Mouse (Mus musculus): ENCODE results near the gene Meioc. TPM values are rescaled to one million over a fixed set of nuclear protein-coding genes. Genes with fewer than 3 reads are reported as not detected.
A peak's percentile ranks its signal among the peaks of the same experiment; 100 is the strongest.

The Meioc gene
- total RNA-seq (2014; fragmentation: Nextera tagmentation): not detected in 2 replicates
- not detected in 2 replicates for total RNA-seq (2017)

GRCm38 (mm10) chr11:102663416-102663815, at the start of gene Meioc:
TSS of gene Meioc (plus strand) at chr11:102663716.
- ATAC-seq (replicated peaks; ENCODE audit: poor library complexity, severe bottlenecking): no peak

- ATAC-seq (replicated peaks; ENCODE audit: poor library complexity, severe bottlenecking): no peak
Observed at GRCm38 (mm10) chr11:102619449-102619848, 44.1 kb upstream of the Meioc start.

GRCm38 (mm10) chr11:102623876-102624789, 39.4 kb upstream of the Meioc start:
- no peak for ATAC-seq (replicated peaks; ENCODE audit: poor library complexity, severe bottlenecking)

- ATAC-seq (replicated peaks; ENCODE audit: poor library complexity, severe bottlenecking): no peak
Observed at GRCm38 (mm10) chr11:102624888-102625407, 38.6 kb upstream of the Meioc start.

GRCm38 (mm10) chr11:102627171-102627931, 36.2 kb upstream of the Meioc start:
- no peak for ATAC-seq (replicated peaks; ENCODE audit: poor library complexity, severe bottlenecking)

GRCm38 (mm10) chr11:102628529-102628928, 35.0 kb upstream of the Meioc start:
- ATAC-seq (replicated peaks; ENCODE audit: poor library complexity, severe bottlenecking): no peak

GRCm38 (mm10) chr11:102629375-102629774, 34.1 kb upstream of the Meioc start:
- no peak for ATAC-seq (replicated peaks; ENCODE audit: poor library complexity, severe bottlenecking)

GRCm38 (mm10) chr11:102630731-102631130, 32.8 kb upstream of the Meioc start:
- no peak for ATAC-seq (replicated peaks; ENCODE audit: poor library complexity, severe bottlenecking)

GRCm38 (mm10) chr11:102631203-102631602, 32.3 kb upstream of the Meioc start:
- no peak for ATAC-seq (replicated peaks; ENCODE audit: poor library complexity, severe bottlenecking)

GRCm38 (mm10) chr11:102632725-102633124, 30.8 kb upstream of the Meioc start:
- ATAC-seq (replicated peaks; ENCODE audit: poor library complexity, severe bottlenecking): no peak

- no peak for ATAC-seq (replicated peaks; ENCODE audit: poor library complexity, severe bottlenecking)
Observed at GRCm38 (mm10) chr11:102633379-102633778, 30.1 kb upstream of the Meioc start.

- ATAC-seq (replicated peaks; ENCODE audit: poor library complexity, severe bottlenecking): no peak
Observed at GRCm38 (mm10) chr11:102636887-102637286, 26.6 kb upstream of the Meioc start.

- no peak for ATAC-seq (replicated peaks; ENCODE audit: poor library complexity, severe bottlenecking)
Observed at GRCm38 (mm10) chr11:102643891-102644382, 19.6 kb upstream of the Meioc start.

GRCm38 (mm10) chr11:102646226-102646625, 17.3 kb upstream of the Meioc start:
- ATAC-seq (replicated peaks; ENCODE audit: poor library complexity, severe bottlenecking): no peak

GRCm38 (mm10) chr11:102647885-102648284, 15.6 kb upstream of the Meioc start:
- no peak for ATAC-seq (replicated peaks; ENCODE audit: poor library complexity, severe bottlenecking)

GRCm38 (mm10) chr11:102651381-102651780, 12.1 kb upstream of the Meioc start:
- peak; percentile 40; the same call in 1 of the 2 replicates for ATAC-seq (replicated peaks; ENCODE audit: poor library complexity, severe bottlenecking)

- no peak for ATAC-seq (replicated peaks; ENCODE audit: poor library complexity, severe bottlenecking)
Observed at GRCm38 (mm10) chr11:102652844-102653243, 10.7 kb upstream of the Meioc start.

- no peak for ATAC-seq (replicated peaks; ENCODE audit: poor library complexity, severe bottlenecking)
Observed at GRCm38 (mm10) chr11:102655888-102656287, 7.6 kb upstream of the Meioc start.

- ATAC-seq (replicated peaks; ENCODE audit: poor library complexity, severe bottlenecking): no peak
Observed at GRCm38 (mm10) chr11:102656326-102656926, 7.1 kb upstream of the Meioc start.

GRCm38 (mm10) chr11:102656931-102657330, 6.6 kb upstream of the Meioc start:
- no peak for ATAC-seq (replicated peaks; ENCODE audit: poor library complexity, severe bottlenecking)
